Mouse (Mus musculus) embryonic facial prominence, embryonic 15.5 days (tissue): ENCODE results near the gene Pan2. TPM values are rescaled to one million over a fixed set of nuclear protein-coding genes. Genes with fewer than 3 reads are reported as not detected.
"Not testable (repeated sequence)": the region's sequence is repeated elsewhere in the genome, so short reads cannot be mapped to it uniquely, and the experiment has no call there.

ENCODE experiments used
- ATAC-seq: fragments of 200-750 bp; cut with Nextera tagmentation; 2 replicates; pipeline ENCODE4 v1.8.0; 2017; ENCODE audit warnings: low read depth, moderate TSS enrichment; ENCODE audit not compliant: insufficient number of reproducible peaks, low FRiP score, low TSS enrichment
- H3K27ac ChIP-seq: fragments of 300-500 bp; sonication (generic); replicated peaks from 2 replicates; pipeline ENCODE4 v1.5.1; 2015; ENCODE audit warnings: mild to moderate bottlenecking, inconsistent platforms
- H3K27me3 ChIP-seq: fragments of 300-500 bp; sonication (generic); 2 replicates; pipeline ENCODE4 v1.6.1; 2015; ENCODE audit warnings: inconsistent platforms
- H3K36me3 ChIP-seq: fragments of 300-500 bp; sonication (generic); 2 replicates; pipeline ENCODE4 v1.6.1; 2015; ENCODE audit warnings: mild to moderate bottlenecking, inconsistent platforms
- H3K4me1 ChIP-seq: fragments of 300-500 bp; sonication (generic); 2 replicates; pipeline ENCODE4 v1.6.1; 2015; ENCODE audit warnings: inconsistent platforms
- H3K4me2 ChIP-seq: fragments of 300-500 bp; sonication (generic); replicated peaks from 2 replicates; pipeline ENCODE4 v1.6.1; 2015; ENCODE audit warnings: mild to moderate bottlenecking, inconsistent platforms
- H3K4me3 ChIP-seq: fragments of 300-500 bp; sonication (generic); replicated peaks from 2 replicates; pipeline ENCODE4 v1.5.1; 2015; ENCODE audit warnings: mild to moderate bottlenecking, inconsistent platforms
- H3K9ac ChIP-seq: fragments of 300-500 bp; sonication (generic); 2 replicates; pipeline ENCODE4 v1.6.1; 2015; ENCODE audit warnings: inconsistent platforms
- H3K9me3 ChIP-seq: fragments of 300-500 bp; sonication (generic); replicated peaks from 2 replicates; pipeline ENCODE4 v1.6.1; 2016; ENCODE audit warnings: inconsistent platforms
- WGBS: fragments of 180-500 bp; shearing (Covaris S2); methylation state at CpG from one replicate; pipeline ENCODE4 v1.1.7; 2015; 5-methylcytosine and 5-hydroxymethylcytosine counted together
- polyA plus RNA-seq: library from polyadenylated mRNA; unstranded; fragments of >200 nt; fragmentation: Nextera tagmentation; extraction: Ambion mirVana; gene quantifications from 2 replicates; pipeline ENCODE4 v1.2.1, GENCODE M21; 2015

Pan2 gene
- polyA plus RNA-seq, result 27.6 and 32.0 TPM in 2 replicates

- WGBS, result 2% methylated on average over 37 of the region's 37 CpGs
- Histone ChIP-seq H3K9me3 (no peaks in the 10 kb centered on the region), H3K27me3 (no peaks in the 10 kb centered on the region), H3K4me1 (peaks cover 16% of the 10 kb centered on the region), H3K4me2 (peak within 1 kb of the TSS; percentile 76), H3K27ac (peak within 1 kb of the TSS; percentile 96), H3K4me3 (peak within 1 kb of the TSS; percentile 60), H3K36me3 (no peaks in the 10 kb centered on the region), H3K9ac (peak within 1 kb of the TSS; percentile 70)
- peak; percentile 100 for ATAC-seq
These were observed at the start of gene Pan2 for GRCm38 (mm10) chr10:128303126-128304021. Gene Pan2, plus strand, starts transcription at chr10:128303335.

- H3K36me3 ChIP-seq, result peaks cover 45% of the 10 kb centered on the region
- 76% methylated on average over 4 of the region's 4 CpGs for WGBS
These were observed 49.4 kb upstream of the Pan2 start, which contains the start of gene Apon for GRCm38 (mm10) chr10:128253677-128254255. Gene Apon, plus strand, starts transcription at chr10:128254096.

GRCm38 (mm10) chr10:128255925-128256324 is 47.2 kb upstream of the Pan2 start:
- no peak for ATAC-seq
- no peaks in the 10 kb centered on the region for H3K27me3 ChIP-seq

More at GRCm38 (mm10) chr10:128253677-128254255, 49.4 kb upstream of the Pan2 start, which contains the start of gene Apon:
- Histone ChIP-seq H3K9me3 (no peaks in the 10 kb centered on the region), H3K4me2 (no peak within 1 kb of the TSS), H3K9ac (no peak within 1 kb of the TSS), H3K27me3 (no peaks in the 10 kb centered on the region), H3K4me1 (no peaks in the 10 kb centered on the region), H3K4me3 (no peak within 1 kb of the TSS), H3K27ac (no peak within 1 kb of the TSS)
- no peak for ATAC-seq

DNA sequence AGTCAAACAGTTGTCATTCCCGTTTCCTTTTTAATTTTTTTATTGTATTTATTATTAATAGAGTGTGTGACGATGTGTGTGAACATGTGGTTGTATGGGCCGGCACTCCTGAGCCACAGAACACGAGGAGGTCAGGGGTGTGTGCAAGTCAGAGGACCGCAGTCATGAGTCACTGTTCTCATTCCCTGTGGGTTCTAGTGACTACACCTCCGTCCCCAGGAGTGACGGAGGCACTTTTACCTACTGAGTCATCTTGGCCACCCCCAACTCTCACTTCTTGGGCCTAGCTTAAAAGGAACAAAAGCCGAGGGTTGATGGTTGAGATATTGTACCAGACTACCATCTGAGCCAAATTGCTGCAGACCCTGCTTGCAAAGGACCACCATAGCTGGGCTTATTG is 46.8 kb upstream of the Pan2 start:
- Histone ChIP-seq H3K36me3 (peaks cover 20% of the 10 kb centered on the region), H3K4me2 (no peak overlapping the region), H3K4me3 (no peak overlapping the region), H3K9me3 (no peaks in the 10 kb centered on the region), H3K9ac (no peak overlapping the region), H3K27ac (no peak overlapping the region), H3K4me1 (no peaks in the 10 kb centered on the region), H3K27me3 (no peaks in the 10 kb centered on the region)
- 77% methylated on average over 8 of the region's 8 CpGs for WGBS
- ATAC-seq, result no peak

More at GRCm38 (mm10) chr10:128255925-128256324, 47.2 kb upstream of the Pan2 start:
- H3K36me3 ChIP-seq, result peaks cover 24% of the 10 kb centered on the region
- H3K4me2 ChIP-seq, result no peak overlapping the region
- H3K4me3 ChIP-seq, result no peak overlapping the region
- H3K9me3 ChIP-seq, result no peaks in the 10 kb centered on the region
- no peak overlapping the region for H3K27ac ChIP-seq
- 81% methylated on average over 8 of the region's 8 CpGs for WGBS
- H3K9ac ChIP-seq, result no peak overlapping the region
- H3K4me1 ChIP-seq, result no peaks in the 10 kb centered on the region

DNA sequence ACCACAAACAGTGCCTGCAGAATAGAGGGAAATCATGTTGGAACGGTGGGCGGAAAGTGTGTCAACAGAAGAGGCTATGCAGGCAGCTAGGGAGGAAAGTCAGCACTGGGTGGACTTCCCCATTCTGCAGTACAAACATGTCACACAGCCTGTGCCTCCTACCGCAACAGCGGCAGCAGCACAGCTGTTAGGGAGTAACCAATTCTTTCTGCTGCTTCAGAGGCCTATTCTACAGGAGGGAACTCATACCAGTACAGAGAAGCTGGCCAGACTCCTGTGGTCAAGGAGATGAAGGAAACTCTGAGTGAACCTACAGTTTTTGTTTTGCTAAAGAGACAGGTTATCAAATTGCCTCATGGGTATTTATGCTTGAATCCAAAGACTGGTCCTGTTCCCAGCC is 44.2 kb upstream of the Pan2 start:
- no peak for ATAC-seq

DNA sequence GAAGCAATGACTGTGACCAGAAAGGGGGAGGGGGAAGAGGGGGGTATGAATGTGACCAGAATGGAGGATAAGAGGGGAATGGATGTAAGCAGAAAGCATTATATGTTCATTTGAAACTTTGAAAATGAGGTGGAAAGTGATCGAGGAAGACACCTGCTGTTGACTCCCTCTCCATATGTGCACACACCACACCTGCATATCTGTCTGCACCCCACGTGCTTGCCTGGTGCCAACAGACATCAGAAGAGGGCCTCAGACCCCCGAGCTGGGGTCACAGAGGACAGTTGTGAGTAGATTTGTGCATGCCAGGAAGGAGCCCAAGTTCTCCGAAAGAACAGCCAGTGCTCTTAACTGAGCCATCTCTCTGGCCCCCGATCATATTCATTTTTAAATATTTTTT is 43.2 kb upstream of the Pan2 start:
- no peak overlapping the region for H3K27ac ChIP-seq
- no peaks in the 10 kb centered on the region for H3K36me3 ChIP-seq
- WGBS, result 79% methylated on average over 5 of the region's 5 CpGs
- no peak for ATAC-seq
- no peak overlapping the region for H3K4me3 ChIP-seq
- H3K27me3 ChIP-seq, result no peaks in the 10 kb centered on the region
- no peak overlapping the region for H3K9ac ChIP-seq
- H3K4me1 ChIP-seq, result no peaks in the 10 kb centered on the region
- no peaks in the 10 kb centered on the region for H3K9me3 ChIP-seq
- H3K4me2 ChIP-seq, result no peak overlapping the region

More for the DNA sequence above, 44.2 kb upstream of the Pan2 start:
- no peak overlapping the region for H3K9ac ChIP-seq
- H3K4me2 ChIP-seq, result no peak overlapping the region
- H3K36me3 ChIP-seq, result no peaks in the 10 kb centered on the region
- H3K9me3 ChIP-seq, result no peaks in the 10 kb centered on the region
- 71% methylated on average over 4 of the region's 4 CpGs for WGBS
- H3K4me3 ChIP-seq, result no peak overlapping the region
- no peak overlapping the region for H3K27ac ChIP-seq
- H3K27me3 ChIP-seq, result no peaks in the 10 kb centered on the region
- H3K4me1 ChIP-seq, result no peaks in the 10 kb centered on the region

DNA sequence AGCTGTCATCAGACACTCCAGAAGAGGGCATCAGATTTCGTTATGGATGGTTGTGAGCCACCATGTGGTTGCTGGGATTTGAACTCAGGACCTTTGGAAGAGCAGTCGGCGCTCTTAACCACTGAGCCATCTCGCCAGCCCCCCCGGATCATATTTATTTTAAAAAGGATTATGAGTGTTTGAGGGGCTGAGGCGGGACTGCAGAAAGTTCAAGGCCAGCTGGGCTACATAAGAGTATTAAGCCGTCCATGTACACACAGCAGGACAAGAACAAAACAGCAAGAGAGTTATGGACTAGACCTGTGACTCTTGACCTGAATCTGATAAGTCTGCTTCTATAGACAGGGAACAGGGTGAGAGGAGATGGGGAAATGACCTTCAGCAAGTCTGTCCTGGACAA is 42.8 kb upstream of the Pan2 start:
- WGBS, result 80% methylated on average over 7 of the region's 7 CpGs
- H3K4me2 ChIP-seq, H3K9me3 ChIP-seq, ATAC-seq, H3K27me3 ChIP-seq, H3K4me1 ChIP-seq, H3K4me3 ChIP-seq, H3K36me3 ChIP-seq, H3K9ac ChIP-seq, H3K27ac ChIP-seq: not testable (repeated sequence)

DNA sequence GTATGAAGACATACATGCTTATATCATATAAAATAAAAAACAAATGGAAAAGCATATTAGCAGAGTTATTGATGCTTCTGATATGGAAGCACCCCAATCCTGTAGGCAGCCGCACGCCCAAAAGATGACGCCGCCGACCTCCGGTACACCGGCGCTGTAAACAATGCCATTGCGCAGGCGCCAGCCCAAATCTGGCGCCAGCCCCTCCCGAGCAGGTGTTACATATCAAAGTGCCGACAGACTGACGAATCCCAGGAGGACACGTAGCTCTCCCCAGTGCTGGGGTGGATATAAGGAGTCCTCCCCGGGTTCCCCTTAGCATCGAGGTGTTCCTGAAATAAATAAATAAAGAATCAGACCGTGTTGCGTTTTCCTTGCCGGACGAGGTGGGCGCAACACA is 40.8 kb upstream of the Pan2 start:
- Histone ChIP-seq H3K4me3 (no peak overlapping the region), H3K9ac (no peak overlapping the region), H3K4me1 (no peaks in the 10 kb centered on the region), H3K27ac (no peak overlapping the region), H3K9me3 (no peaks in the 10 kb centered on the region), H3K27me3 (no peaks in the 10 kb centered on the region), H3K4me2 (no peak overlapping the region), H3K36me3 (no peaks in the 10 kb centered on the region)
- 82% methylated on average over 22 of the region's 22 CpGs for WGBS
- ATAC-seq, result no peak

DNA sequence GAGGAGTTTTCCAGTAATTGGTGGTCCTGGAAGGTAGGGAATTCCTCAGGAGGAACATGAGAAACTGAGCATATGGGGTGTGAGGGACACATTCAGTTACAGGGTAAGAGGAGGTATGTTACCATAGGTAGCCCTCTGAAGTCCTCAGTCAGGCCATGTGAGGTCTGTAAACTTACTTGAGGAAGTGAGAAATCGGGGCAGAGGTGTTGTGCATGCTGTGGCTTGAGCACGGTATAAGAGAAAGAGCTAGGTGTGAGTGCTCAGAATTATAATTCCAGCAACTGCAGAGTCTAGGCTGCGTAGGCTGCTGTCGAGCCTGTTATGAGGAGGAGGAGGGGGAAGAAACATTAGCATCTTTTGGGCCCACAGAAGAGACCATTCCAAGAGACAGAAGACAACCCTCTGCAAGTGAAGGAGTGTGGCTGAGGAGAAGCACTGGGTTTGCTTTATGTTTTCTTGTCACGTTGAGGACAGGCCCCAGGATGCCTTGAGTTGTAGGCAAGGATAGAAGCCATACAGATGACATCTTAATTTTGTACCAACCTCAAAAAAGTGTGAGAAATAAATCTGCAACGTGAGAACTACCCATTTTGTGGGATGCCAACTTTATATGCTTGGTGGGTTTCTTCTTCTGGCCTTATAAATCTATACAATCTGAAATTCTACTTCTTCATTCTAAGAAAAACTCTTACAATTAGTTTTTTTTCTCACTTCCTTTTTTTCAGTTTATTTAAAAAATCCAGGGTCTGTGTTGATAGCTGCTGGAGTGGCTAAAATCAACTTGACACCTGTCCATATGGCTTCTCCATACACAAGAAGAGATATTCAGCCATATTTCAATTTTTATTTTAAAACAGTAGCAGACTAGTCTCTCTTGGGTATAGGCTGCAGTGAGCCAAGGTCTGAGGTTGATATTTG is 39.5 kb upstream of the Pan2 start:
- Histone ChIP-seq H3K4me1 (no peaks in the 10 kb centered on the region), H3K9me3 (no peaks in the 10 kb centered on the region), H3K4me2 (no peak overlapping the region), H3K36me3 (no peaks in the 10 kb centered on the region), H3K9ac (no peak overlapping the region), H3K4me3 (no peak overlapping the region), H3K27me3 (no peaks in the 10 kb centered on the region), H3K27ac (no peak overlapping the region)
- ATAC-seq, result no peak
- WGBS, result 74% methylated on average over 6 of the region's 6 CpGs

DNA sequence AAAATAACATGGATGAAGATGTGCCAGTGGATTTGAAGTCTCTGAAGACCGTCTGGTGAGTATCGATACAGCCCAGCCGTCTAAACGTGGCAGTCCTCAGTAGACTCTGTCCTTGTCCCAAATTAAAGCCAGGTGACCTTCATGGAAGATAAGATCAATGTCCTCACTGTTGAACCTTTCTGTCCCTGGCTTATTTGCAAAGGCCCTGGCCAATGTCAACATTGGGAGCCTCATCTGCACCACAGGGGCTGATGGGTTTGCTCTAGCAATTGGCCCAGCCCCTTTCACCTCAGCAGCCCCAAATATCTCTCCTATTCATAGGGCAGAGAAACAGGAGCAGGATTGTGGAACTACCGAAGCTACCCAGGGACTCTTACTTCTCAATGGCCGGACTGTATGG is 34.8 kb upstream of the Pan2 start, which contains the start of gene Apof:
Apof (plus strand) TSS at position 301 of the 400 bp plus-strand sequence.
- no peak within 1 kb of the TSS for H3K4me2 ChIP-seq
- 0 out of 2 replicates have a peak, but pooled peaks cover 3% of the 10 kb centered on the region for H3K4me1 ChIP-seq
- H3K27ac ChIP-seq, result no peak within 1 kb of the TSS
- no peak within 1 kb of the TSS for H3K4me3 ChIP-seq
- ATAC-seq, result no peak
- no peaks in the 10 kb centered on the region for H3K27me3 ChIP-seq
- no peak within 1 kb of the TSS for H3K9ac ChIP-seq
- 57% methylated on average over 6 of the region's 6 CpGs for WGBS
- H3K9me3 ChIP-seq, result no peaks in the 10 kb centered on the region
- H3K36me3 ChIP-seq, result no peaks in the 10 kb centered on the region
